Mouse (Mus musculus) small intestine, adult 2 months (tissue): ENCODE measurements around the gene Senp5.

Experiments used
- CTCF ChIP-seq: fragments of 200-500 bp; IDR thresholded peaks from 2 replicates; pipeline ENCODE4 v1.5.1; 2012; ENCODE audit warnings: low read depth, mild to moderate bottlenecking, control low read depth, inconsistent platforms, low read length, moderate library complexity, mixed read lengths; ENCODE audit not compliant: insufficient replicate concordance, insufficient read length; ENCODE audit errors: extremely low read depth
- POLR2A ChIP-seq: fragments of 200-500 bp; IDR thresholded peaks from 2 replicates; pipeline ENCODE4 v1.6.1; 2012; ENCODE audit warnings: low read depth, mild to moderate bottlenecking, control low read depth, inconsistent platforms, low read length, moderate library complexity

DNA sequence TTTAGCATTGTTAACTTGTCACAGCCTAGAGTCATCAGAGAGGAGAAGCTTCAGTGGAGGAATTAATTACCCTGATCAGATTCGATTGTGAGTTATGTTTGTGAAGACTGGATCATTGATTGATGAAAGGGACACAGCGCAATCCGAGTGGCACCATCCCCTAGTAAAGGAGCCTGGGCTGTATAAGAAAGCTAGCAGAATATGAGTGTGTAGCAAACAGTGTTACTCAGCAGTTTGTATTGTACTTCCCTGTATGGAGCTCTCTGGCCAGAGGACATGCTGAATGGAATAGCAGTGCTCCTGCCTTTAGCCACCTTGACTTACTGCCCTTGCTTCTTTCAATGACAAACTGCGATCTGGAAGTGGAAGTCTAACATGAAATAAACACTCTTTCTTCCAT lies 7.2 kb upstream of the Senp5 start:
- no peak for TF ChIP-seq CTCF
- no peak for TF ChIP-seq POLR2A
